Mouse (Mus musculus) spleen, adult 2 months (tissue): ENCODE data around the gene Prkg1.

Source experiments
- CTCF ChIP-seq: fragments of 200-500 bp; IDR thresholded peaks from 2 replicates; pipeline ENCODE4 v1.5.1; 2011; ENCODE audit warnings: mild to moderate bottlenecking, inconsistent platforms; ENCODE audit not compliant: insufficient read depth, insufficient read length, insufficient replicate concordance; ENCODE audit errors: extremely low read depth
- POLR2A ChIP-seq: fragments of 200-500 bp; IDR thresholded peaks from 2 replicates; pipeline ENCODE4 v1.6.1; 2011; ENCODE audit warnings: low read depth, low read length, inconsistent platforms

DNA sequence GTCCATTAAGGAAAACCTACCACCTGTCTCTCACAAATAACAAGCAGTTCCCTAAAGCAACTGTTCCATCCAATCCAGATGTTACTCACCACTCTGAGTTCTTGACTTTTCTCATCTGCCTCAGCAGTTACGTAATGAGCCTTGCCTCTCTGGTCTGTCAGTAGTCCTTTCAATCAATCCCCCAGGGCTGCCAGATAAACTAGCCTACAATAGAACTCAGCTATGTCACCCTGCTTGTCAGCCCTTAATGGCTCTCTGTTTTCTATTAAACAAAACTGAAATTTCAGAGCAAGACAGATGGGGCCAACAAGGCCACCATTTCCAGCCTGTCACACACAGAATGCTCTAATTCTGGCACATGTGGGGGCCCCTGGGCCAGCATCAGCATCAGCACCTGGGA, 293.1 kb downstream of the Prkg1 start:
- TF ChIP-seq CTCF: no peak
- no peak for TF ChIP-seq POLR2A
